Mouse (Mus musculus) forebrain, embryonic 12.5 days (tissue): ENCODE data around the gene Creb3l1. TPM values are rescaled to one million over a fixed set of nuclear protein-coding genes. Genes with fewer than 3 reads are reported as not detected.

ENCODE experiments used
- microRNA-seq: library from miRNA; unstranded; fragments of <30 nt; microRNA quantifications from one replicate; pipeline ENCODE4, GENCODE M21; 2017
- polyA plus RNA-seq: library from polyadenylated mRNA; unstranded; fragments of >200 nt; fragmentation: Nextera tagmentation; extraction: Ambion mirVana; gene quantifications from 2 replicates; pipeline ENCODE4 v1.2.1, GENCODE M21; 2016

Gene Creb3l1
- polyA plus RNA-seq, 1 experiment from 2014 or later = 1.4 TPM

Small RNAs within 50 kb of the gene (microRNA-seq; reads per million reads assigned to microRNA genes)
- not detected for gene Mir6999

Other genes with a start within 250 kb of the Creb3l1 start
- gene Chrm4, start 97.3 kb downstream of the Creb3l1 start, polyA plus RNA-seq = 0.31 and 0.72 TPM in 2 replicates
- gene Mdk, start 92.2 kb downstream of the Creb3l1 start, polyA plus RNA-seq = 834 and 889 TPM in 2 replicates
- 0.46 and 0.52 TPM in 2 replicates for gene Gm9821, start 78.8 kb downstream of the Creb3l1 start, polyA plus RNA-seq
- 24.4 and 28.5 TPM in 2 replicates for gene Dgkz, start 48.6 kb downstream of the Creb3l1 start, polyA plus RNA-seq
- gene Phf21a, start 68.6 kb upstream of the Creb3l1 start, polyA plus RNA-seq = 43.7 and 44.1 TPM in 2 replicates